In the genomic region with DNA sequence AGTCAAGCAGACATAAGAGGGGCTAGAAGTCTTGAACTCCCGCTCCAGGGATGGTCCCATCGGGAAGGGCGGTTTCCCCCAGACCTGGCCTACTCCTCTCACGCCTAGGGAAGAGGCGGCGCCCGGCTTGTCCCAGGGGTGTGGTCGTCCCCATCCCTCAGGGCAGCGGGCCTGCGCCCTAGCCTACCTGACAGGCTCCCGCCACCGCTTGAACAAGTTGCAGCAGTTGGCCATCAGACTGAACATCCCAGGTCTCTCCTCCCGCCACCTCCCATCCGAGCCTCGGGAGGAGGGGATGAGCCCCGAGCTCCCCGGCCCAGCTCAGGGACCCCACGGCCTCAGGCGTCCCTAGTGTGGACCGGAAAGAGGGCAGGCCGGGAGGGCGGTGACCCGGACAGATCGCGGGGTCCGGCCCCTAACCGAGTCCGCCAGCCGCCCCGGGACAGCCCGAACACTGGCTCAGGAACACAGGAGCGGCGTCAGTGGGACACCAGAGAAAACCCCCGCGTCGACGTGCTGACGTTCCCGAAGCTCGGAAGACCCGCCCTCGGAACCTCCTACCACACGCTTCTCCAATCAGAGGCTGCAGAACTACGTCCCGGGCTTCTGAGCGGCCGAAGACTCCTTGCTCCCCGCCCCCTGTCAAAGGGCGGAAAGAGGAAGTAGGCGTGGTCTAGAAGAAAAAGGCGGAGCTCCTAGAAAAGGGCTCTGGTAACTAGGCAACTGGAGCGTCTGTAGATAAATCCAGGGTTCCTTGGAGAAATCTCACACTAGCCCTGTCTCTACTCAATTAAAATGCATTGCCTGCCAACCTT, we compare ENCODE assay signal across 8 mouse cellular contexts. TPM values are rescaled to one million over a fixed set of nuclear protein-coding genes. Genes with fewer than 3 reads are reported as not detected.
A peak's percentile ranks its signal among the peaks of the same experiment; 100 is the strongest.
DNase-seq lines count a peak whose midpoint lies in the region; ATAC-seq and TF ChIP-seq lines count a peak whose summit lies in the region.

TSS of gene Arl13b (minus strand) at position 543 of the 815 bp plus-strand sequence.

- H3K27ac ChIP-seq in hindbrain, embryonic 10.5 days = peak within 1 kb of the TSS; percentile 89
- H3K27ac ChIP-seq in lung, postnatal 0 days (ENCODE audit: low read length) = peak within 1 kb of the TSS; percentile 73

- H3K4me1 ChIP-seq in hindbrain, embryonic 10.5 days (replicated peaks) = peaks cover 13% of the 10 kb centered on the region
- 0 out of 2 replicates have a peak, but pooled peaks cover 2% of the 10 kb centered on the region for H3K4me1 ChIP-seq in lung, postnatal 0 days (ENCODE audit: insufficient read depth, low read depth, low read length)

- peak within 1 kb of the TSS; percentile 80 for H3K4me3 ChIP-seq in hindbrain, embryonic 10.5 days
- H3K4me3 ChIP-seq in lung, postnatal 0 days (ENCODE audit: low read depth, low read length) = peak within 1 kb of the TSS; percentile 80

- no peak for TF ChIP-seq EP300 in lung, postnatal 0 days (IDR thresholded peaks at IDR 0.05)

- H3K27me3 ChIP-seq in hindbrain, embryonic 10.5 days (ENCODE audit: insufficient read depth, poor library complexity, severe bottlenecking) = no peaks in the 10 kb centered on the region
- H3K27me3 ChIP-seq in lung, postnatal 0 days (replicated peaks; ENCODE audit: insufficient read depth, low read length) = no peaks in the 10 kb centered on the region

- no peak for TF ChIP-seq CTCF in lung, postnatal 0 days (IDR thresholded peaks at IDR 0.05)

- no peaks in the 10 kb centered on the region for H3K36me3 ChIP-seq in hindbrain, embryonic 10.5 days
- H3K36me3 ChIP-seq in lung, postnatal 0 days (ENCODE audit: insufficient read depth, low read length) = no peaks in the 10 kb centered on the region

- WGBS in hindbrain, embryonic 10.5 days = under 1% methylated on average over 52 of the region's 52 CpGs
- 1% methylated on average over 50 of the region's 52 CpGs for WGBS in lung, postnatal 0 days

- H3K9ac ChIP-seq in lung, postnatal 0 days (replicated peaks; ENCODE audit: low read depth) = peak within 1 kb of the TSS; percentile 75

- H3K4me2 ChIP-seq in lung, postnatal 0 days (replicated peaks; ENCODE audit: low read depth, low read length) = peak within 1 kb of the TSS; percentile 83

- peak; percentile 99 for ATAC-seq in frontal cortex, adult (ENCODE audit: low TSS enrichment)
- ATAC-seq in lung, postnatal 0 days = peak; percentile 100

- DNase-seq in MN1 (ENCODE audit: low spot score) = peak; percentile 98
- peak; percentile 96 for DNase-seq in cerebellum, adult 9-10 months
- peak; percentile 94 for DNase-seq in hindbrain, embryonic 10.5 days (ENCODE audit: low spot score)
- DNase-seq in layer of hippocampus, adult 9-11 months = peak; percentile 98
- DNase-seq in lung, postnatal 0 days (ENCODE audit: low spot score) = peak; percentile 100
- DNase-seq in ovary, postnatal 14 days (ENCODE audit: low spot score) = peak; percentile 82
- peak; percentile 92 for DNase-seq in thymus, postnatal 14 days

- H3K9me3 ChIP-seq in hindbrain, embryonic 10.5 days = no peaks in the 10 kb centered on the region
- no peaks in the 10 kb centered on the region for H3K9me3 ChIP-seq in lung, postnatal 0 days (ENCODE audit: low read length)

RNA-seq across cellular contexts. Expression of gene Arl13b, which starts in this region (rescaled TPM):
- polyA plus RNA-seq in hindbrain, embryonic 10.5 days (2016; fragmentation: Nextera tagmentation; extraction: Ambion mirVana) = 13.5 and 17.6 TPM in 2 replicates
- 22.8 and 23.9 TPM in 2 replicates for polyA plus RNA-seq in lung, postnatal 0 days (2015; fragmentation: Nextera tagmentation; extraction: Ambion mirVana)

Comparison
In these comparisons a context has a peak if more than half of its experiments do, and no peak if none do; other contexts are left out.
1. Peak in every context shown above with its lines: DNase-seq, ATAC-seq, H3K4me3 ChIP-seq and H3K27ac ChIP-seq.